Mouse (Mus musculus): ENCODE measurements at regions not wholly inside any gene's neighbourhood (a gene's known extent, or its start where the extent isn't known, plus 50 kb on each side); places are given as distances from the start of the nearest gene placed in this dataset.

DNA sequence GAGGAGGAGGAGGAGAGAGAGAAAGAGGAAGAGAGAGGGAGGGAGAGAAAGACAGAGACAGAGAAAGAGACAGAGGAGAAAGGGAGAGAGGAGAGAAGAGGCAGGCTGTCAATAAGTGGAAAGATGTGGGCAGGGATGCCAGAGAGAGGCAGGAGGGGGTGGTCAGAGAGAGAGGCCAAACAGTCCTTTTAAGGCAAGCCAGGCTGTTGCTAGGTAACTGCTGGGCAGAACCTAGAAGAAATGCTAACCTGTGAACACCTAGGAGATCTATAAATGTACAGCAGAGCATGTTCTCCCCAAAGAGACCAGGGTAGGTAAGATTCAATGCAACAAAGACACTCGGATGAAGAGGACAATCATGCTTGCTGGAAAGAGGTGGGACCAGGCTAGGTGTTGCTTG lies 417.9 kb upstream of the Gm10131 start:
- TF ChIP-seq POLR2A (IDR thresholded peaks at IDR 0.05; ENCODE audit: control insufficient read depth in 1 of 2, insufficient read depth in 1 of 2, low read depth in 1 of 2, low read length in 2 of 2, poor library complexity in 1 of 2) (no peak), UBTF (IDR thresholded peaks at IDR 0.05; ENCODE audit: borderline replicate concordance, insufficient read depth, low read depth, low read length) (no peak), USF1 (IDR thresholded peaks at IDR 0.05; ENCODE audit: low read depth, low read length) (no peak), ZNF384 (IDR thresholded peaks at IDR 0.05; ENCODE audit: low read depth, low read length) (no peak), CTCF (IDR thresholded peaks at IDR 0.05 in 2 of 3, conservative IDR thresholded peaks at IDR 0.05 in 1 of 3; ENCODE audit: control insufficient read depth in 1 of 3, insufficient read depth in 1 of 3, low read depth in 2 of 3, low read length in 3 of 3, poor library complexity in 1 of 3, severe bottlenecking in 1 of 3) (no peak), SMC3 (IDR thresholded peaks at IDR 0.05; ENCODE audit: low read depth, low read length) (no peak), EP300 (IDR thresholded peaks at IDR 0.05; ENCODE audit: low read depth in 1 of 2, low read length in 2 of 2) (no peak), MEF2A (IDR thresholded peaks at IDR 0.05; ENCODE audit: extremely low read depth, insufficient replicate concordance, low read depth, low read length, poor library complexity, severe bottlenecking) (no peak), CHD2 (IDR thresholded peaks at IDR 0.05; ENCODE audit: low read length) (no peak), ELF1 (IDR thresholded peaks at IDR 0.05; ENCODE audit: low read depth, low read length) (no peak), MYB (IDR thresholded peaks at IDR 0.05; ENCODE audit: low read depth, low read length) (no peak), JUND (IDR thresholded peaks at IDR 0.05; ENCODE audit: low read depth, low read length) (no peak)

Data from MEL (cell line).